Mouse (Mus musculus): ENCODE measurements around the gene Cntnap1. TPM values are rescaled to one million over a fixed set of nuclear protein-coding genes. Genes with fewer than 3 reads are reported as not detected.
A peak's percentile ranks its signal among the peaks of the same experiment; 100 is the strongest.
"Not testable (repeated sequence)": the region's sequence is repeated elsewhere in the genome, so short reads cannot be mapped to it uniquely, and the experiment has no call there.

Gene Cntnap1
- total RNA-seq, 2 experiments from 2014 or later, result 3.9 to 4.1 TPM

DNA sequence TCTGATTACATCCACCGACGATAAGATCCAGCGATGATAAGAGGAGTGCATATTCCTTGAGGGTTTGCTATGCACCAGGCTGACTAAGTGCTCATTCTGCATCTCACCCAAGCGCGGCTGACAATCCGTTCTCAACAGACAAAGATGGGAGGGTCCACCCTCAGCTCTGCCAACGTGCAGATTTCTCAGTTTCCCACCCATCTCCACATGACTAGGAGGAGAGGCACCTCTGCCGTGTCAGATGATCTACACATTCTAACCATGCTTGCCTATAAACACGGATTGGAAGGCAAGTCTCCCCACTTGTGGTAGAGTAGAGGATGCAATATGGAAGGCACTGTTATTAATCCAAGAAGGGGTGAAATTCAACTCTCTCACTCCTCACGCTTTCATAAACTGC, 21.6 kb upstream of the Cntnap1 start:
- DNase-seq (ENCODE audit: low spot score in 2 of 2), result no peak

- peak in 1 of 2 experiments; percentile 42 for DNase-seq (ENCODE audit: low spot score in 2 of 2)
Observed at GRCm38 (mm10) chr11:101149178-101150105, 20.9 kb upstream of the Cntnap1 start.

DNA sequence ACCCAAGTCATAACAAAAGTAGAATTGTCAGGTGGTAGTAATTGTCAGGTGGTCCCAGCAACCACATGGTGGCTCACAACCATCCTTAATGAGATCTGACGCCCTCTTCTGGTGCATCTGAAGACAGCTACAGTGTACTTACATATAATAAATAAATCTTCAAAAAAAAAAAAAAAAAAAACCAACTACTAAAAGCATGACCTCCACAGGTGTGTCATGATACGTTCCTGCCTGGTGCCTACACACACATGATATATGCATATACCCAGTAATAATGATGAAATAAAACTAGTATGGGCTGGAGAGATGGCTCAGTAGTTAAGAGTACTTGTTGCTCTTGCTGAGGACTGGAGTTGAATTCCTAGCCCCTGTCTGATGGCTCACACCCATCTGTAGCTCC, 19.3 kb upstream of the Cntnap1 start:
- no peak for DNase-seq (ENCODE audit: low spot score in 2 of 2)

DNA sequence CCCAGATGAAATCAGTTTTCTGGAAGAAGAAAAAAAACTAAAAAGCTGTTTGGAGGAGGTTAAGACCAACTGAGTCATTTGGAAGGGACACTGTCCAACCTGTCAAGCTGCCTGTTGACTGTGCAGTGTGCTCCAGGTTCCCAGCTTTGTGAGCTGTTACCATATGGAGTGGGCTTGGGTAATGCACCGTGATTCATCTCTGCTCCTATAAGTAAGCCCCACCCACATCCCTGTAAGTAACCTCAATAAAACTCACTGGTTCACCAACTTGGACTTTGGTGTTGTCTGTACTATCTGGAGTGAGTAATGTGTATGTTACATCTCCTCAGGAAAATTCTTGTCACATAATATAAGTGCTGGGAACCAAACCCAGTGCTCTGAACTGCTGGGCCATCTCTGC, 17.5 kb upstream of the Cntnap1 start:
- DNase-seq (ENCODE audit: low spot score in 2 of 2), result no peak

GRCm38 (mm10) chr11:101154648-101155047, 15.7 kb upstream of the Cntnap1 start:
- no peak for DNase-seq (ENCODE audit: low spot score in 2 of 2)

- DNase-seq (ENCODE audit: low spot score in 2 of 2), result no peak
Observed at GRCm38 (mm10) chr11:101155151-101155550, 15.2 kb upstream of the Cntnap1 start.

DNA sequence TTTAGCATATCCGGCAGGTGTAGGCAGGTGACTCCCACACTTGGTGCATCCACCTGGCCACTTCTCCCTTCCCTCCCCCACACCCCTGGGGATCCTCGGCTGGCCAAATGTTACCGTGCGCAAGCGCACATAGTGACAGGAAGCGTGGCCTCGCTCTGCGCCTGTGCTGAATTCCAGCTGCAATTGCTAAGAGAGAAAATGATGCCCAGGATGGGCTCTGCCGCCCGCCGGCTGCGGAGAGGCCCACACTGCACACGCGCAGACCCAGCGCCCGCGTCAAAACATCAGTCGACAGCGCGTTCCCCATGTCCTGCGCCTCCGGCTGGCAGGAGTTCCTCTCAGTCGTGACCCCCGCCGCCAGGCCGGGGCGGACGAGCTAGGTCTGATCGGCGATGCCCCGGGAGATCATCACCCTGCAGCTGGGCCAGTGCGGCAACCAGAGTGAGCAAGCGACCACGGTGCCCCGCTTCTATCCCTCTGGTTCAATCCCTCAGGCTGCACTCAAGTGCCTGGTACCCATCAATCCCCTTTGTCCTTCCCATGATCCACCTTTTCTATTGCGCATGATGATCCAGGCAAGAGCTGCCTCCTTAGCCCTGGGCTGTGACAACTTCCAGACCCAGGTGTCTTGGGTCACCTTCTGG, 14.5 kb upstream of the Cntnap1 start, which contains the start of gene Tubg2:
Gene Tubg2 (plus strand): TSS at position 180 of the 644 bp plus-strand sequence.
- no peak for DNase-seq (ENCODE audit: low spot score in 2 of 2)

- not testable (repeated sequence) for DNase-seq (ENCODE audit: low spot score in 2 of 2)
Observed at GRCm38 (mm10) chr11:101160151-101160550, 10.2 kb upstream of the Cntnap1 start.

DNA sequence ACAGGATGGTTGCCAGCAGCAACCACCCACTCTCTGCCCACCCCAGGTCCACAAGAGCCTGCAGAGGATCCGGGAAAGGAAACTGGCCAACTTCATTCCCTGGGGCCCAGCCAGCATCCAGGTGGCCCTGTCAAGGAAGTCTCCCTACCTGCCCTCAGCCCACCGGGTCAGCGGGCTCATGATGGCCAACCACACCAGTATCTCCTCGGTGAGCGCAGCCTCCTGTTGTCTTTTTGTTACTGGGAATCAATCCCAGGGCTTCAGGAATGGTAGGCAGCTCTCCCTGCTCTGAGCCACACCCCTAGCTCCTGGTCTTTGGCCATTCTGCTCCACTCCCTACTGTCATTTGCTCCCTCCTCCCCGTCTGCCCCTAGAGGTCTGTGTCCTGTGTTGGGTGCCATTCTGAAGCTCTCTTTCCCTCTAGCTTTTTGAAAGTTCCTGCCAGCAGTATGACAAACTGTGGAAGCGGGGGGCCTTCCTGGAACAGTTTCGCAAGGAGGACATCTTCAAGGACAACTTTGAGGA, 9.3 kb upstream of the Cntnap1 start:
- not testable (repeated sequence) for DNase-seq (ENCODE audit: low spot score in 2 of 2)

GRCm38 (mm10) chr11:101161551-101161950, 8.8 kb upstream of the Cntnap1 start:
- no peak for DNase-seq (ENCODE audit: low spot score in 2 of 2)

DNA sequence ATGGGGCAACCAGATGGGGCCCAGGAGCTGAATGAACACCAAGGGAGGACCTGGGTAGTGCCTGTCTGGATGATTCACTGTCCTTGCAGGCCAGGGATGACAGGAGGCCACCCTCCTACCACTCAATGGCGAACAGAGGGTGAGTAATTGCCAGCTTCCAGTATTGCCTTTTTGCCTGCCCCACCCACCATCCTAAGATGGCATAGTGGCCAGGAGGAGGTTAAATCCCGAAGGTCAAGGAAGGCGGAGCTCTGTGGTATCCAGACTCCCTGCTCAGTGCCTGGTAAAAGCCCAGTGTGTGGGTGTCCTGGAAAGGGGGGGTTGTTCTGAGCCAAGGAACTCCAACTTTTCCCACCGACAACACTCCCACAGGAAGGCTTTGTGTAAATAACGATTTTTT, 8.0 kb upstream of the Cntnap1 start:
- DNase-seq (ENCODE audit: low spot score in 2 of 2), result no peak

DNA sequence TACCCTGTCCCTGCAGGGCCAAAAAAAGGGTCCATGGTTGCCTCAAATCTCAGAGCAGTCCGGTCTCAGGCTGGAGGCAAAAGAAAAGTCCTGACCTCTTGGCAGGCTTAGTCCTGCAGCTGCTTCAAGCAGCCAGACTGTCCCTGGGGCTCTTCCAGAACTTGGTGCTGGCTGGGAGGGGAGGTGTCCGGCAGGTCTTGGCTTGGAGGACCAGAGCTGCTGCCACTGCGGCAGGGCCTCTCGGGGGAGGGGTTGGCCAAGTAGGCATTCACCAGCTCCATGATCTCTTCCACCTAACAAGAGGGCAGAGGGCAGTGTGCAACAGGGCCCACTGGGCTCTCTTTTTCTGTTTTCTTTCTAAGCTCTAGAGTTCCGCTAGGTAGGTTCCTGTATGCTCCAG, 7.6 kb upstream of the Cntnap1 start:
- DNase-seq (ENCODE audit: low spot score in 2 of 2), result no peak

DNA sequence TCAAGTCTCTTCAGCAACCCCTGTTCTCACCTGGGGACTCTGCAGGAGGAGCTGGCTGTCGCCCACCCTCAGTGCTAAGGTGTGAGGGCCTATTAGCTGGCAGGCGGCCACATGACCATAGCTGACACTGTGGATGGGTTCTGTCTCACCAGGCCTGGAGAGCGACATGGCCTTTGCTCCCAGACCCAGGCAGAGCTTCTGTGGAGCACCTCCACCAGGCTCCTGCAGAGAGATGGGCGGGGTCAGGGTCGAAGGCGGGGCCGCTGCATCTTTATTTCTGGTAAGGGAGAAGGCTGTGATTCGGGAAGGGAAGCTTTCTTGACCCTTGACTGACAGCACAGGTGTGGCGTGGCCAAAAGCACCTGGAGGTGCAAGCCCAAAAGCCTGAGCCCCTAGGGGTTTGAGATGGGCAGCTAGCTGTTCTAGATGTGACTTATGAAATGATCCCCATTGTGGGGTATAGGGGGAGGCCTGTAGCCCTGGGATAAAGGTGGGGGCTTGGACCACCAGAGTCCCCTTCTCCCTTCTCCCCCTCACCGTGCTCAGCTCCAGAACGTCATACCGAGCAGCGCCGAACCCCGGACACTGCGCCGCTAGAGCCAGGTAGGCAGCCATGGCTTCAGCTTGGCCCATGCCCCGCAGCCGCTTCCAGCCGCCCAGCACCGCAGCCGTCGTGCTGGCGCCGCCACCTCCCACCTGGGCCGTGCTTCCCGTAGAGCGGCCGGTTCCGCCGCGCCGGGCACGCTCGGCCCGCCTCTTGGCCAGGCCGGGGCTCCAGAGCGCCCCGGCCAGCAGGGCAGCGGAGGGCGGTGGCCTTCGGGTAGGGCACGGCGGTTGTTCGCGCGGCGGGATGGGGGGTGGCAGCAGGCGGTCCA, 6.6 kb upstream of the Cntnap1 start:
- no peak for DNase-seq (ENCODE audit: low spot score in 2 of 2)

DNA sequence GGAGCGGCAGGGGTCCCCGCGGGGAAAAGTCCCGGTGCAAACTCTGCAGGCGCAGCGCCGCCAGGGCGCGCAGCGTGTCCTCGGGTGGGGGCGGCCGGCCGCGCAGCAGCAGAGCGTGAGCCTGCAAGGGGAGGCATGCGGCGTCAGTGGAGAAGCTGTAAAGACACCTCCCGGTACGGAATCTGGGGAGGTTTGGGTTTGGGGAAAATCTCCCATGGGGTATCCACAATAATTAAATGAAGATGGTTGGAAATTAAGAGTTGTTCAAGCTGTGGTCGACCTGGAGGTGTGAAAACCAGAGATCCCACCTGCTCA, 6.0 kb upstream of the Cntnap1 start:
- no peak for DNase-seq (ENCODE audit: low spot score in 2 of 2)

DNA sequence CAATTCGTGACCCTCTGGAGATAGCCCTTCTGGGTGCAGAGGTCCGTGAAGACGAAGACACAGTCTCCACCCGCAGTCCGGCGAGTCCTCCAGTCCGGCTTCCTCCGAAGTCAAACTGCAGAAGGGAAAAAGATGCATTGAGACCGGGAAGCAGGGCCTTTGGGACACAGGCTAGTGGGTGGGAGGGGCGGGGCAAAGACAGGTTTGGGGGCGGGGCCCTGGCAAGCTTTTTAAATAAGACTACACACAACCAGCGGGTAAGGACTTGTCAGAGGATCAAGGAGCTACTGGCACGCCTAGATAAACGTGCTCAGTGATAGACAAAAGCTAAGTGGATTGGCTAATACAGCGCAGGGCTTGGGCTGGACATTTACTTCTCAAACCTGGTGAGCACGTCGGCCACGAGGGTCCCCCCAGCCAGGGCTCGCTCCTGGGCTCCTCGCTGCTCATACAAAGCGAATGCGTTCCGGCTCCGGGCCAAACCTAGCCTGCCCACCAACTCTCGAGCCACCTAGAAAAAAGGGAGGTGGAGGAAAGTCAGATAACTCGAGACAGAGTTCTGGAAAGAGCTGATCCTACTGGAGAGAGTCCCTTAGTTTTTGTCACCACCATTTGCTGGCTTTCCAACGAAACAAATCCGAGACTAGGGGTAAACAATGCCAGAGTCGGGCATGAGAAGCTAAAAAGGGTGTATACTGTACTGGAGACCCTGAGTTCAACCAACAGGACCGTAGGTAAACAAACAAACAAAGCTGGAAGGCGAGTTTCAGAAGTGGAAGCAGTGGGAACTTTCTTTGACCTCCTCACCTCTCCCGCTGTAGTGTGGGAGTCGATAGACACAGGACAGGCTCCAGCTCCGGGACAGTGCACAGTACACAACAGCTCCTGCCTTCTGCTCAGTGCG, 5.4 kb upstream of the Cntnap1 start:
- no peak for DNase-seq (ENCODE audit: low spot score in 2 of 2)

DNA sequence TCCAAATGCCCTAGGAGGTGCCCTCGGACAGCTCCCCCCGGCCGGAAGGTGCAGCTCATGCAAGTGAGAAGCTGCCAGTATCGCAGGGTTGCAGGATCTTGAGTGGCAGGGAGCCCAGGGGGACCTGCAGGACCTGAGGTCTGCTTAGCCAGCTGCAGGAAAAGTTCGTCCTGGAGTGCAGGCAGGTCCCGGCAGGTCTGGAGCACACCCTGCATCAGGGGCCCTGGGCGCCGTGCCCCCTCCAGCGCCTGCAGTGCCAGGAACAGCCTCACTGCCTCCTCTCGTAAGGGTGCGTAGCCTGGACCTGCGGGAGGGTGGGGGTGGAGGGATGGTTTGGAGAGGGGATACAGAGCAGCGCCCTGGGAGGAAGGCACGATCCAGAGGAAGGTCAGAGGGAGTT, 4.0 kb upstream of the Cntnap1 start:
- no peak for DNase-seq (ENCODE audit: low spot score in 2 of 2)

GRCm38 (mm10) chr11:101167211-101167962, 2.9 kb upstream of the Cntnap1 start:
- DNase-seq (ENCODE audit: low spot score in 2 of 2), result no peak

DNA sequence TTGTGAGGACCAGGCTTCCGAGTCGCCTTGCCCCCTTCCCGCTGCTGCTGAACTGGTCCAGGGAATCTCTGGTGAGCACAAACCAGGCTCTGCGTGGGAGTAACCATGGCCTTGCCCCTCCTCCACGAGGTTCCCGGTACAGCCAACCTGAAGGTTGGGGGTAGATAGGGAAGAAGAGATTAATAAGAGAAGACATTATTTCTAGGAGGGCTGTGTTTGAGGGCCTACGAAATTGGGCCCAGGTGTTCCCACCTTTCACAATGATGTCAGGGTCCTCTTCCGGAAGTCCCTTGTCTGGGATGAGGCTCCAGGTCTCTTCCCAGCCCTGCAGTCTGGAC, 2.4 kb upstream of the Cntnap1 start:
- no peak for DNase-seq (ENCODE audit: low spot score in 2 of 2)

DNA sequence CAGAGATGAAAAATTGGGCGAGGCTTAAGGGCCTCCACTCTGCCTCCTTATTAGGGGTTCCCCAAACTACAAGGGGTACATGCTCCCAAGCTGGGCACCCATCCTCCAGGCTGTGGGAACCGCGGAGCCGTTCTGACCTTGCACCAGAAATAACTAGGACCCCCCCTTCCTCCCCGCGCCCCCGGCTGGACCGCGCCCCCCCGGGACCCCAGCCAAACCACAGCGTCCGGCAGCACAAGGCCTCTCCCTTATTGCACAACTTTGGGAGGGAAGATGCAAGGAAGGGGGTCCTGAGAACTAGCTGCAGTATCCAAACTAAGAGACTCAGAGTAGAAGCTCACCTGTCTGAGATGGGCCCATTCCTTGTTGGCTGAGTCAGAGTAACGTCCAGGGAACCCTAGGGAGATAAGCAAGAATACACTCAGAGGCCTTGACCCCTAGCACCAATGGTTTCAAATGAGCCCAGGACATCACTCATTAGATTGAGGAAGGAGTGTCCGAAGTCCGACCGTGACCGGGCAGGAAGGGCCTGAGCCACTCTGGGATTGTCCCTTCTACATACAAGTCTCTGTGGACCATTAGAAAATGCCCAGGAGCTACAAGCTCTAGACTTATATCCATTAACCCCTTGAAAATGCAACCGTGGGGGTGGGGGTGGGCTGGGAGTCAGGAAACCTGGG, 1.9 kb upstream of the Cntnap1 start:
- no peak for DNase-seq (ENCODE audit: low spot score in 2 of 2)
